Mouse (Mus musculus) CH12.LX (cell line): Measurements from ENCODE around the gene Tdrd3.

Experiments
- CHD1 ChIP-seq: IDR thresholded peaks from 2 replicates; pipeline ENCODE4 v1.6.1; 2012; ENCODE audit warnings: low read depth, low read length, improper control_type of control experiment, inconsistent platforms
- CHD2 ChIP-seq: IDR thresholded peaks from 2 replicates; pipeline ENCODE4 v1.6.1; 2011; ENCODE audit warnings: low read length, improper control_type of control experiment
- CTCF ChIP-seq, 2 experiments: IDR thresholded peaks in 1 of 2; conservative IDR thresholded peaks in 1 of 2; 2 replicates each; pipeline ENCODE4 v1.5.1; 2011 to 2012; ENCODE audit warnings: low read depth in 2 of 2, low read length in 2 of 2, improper control_type of control experiment in 1 of 2, inconsistent platforms in 1 of 2, mild to moderate bottlenecking in 1 of 2, moderate library complexity in 1 of 2
- MAFK ChIP-seq: IDR thresholded peaks from 2 replicates; pipeline ENCODE4 v1.6.1; 2011; ENCODE audit warnings: low read length, improper control_type of control experiment; ENCODE audit not compliant: insufficient replicate concordance
- MAX ChIP-seq: IDR thresholded peaks from 2 replicates; pipeline ENCODE4 v1.6.1; 2011; ENCODE audit warnings: low read length, improper control_type of control experiment
- MEF2A ChIP-seq: IDR thresholded peaks from 2 replicates; pipeline ENCODE4 v1.6.1; 2014; ENCODE audit warnings: low read depth, mild to moderate bottlenecking, inconsistent platforms, low read length, improper control_type of control experiment, borderline replicate concordance
- MYC ChIP-seq: IDR thresholded peaks from 2 replicates; pipeline ENCODE4 v1.6.1; 2011; ENCODE audit warnings: low read depth, mild to moderate bottlenecking, improper control_type of control experiment, low read length
- POLR2A ChIP-seq: IDR thresholded peaks from 2 replicates; pipeline ENCODE4 v1.6.1; 2011; ENCODE audit warnings: low read depth, mild to moderate bottlenecking, improper control_type of control experiment, low read length
- SIN3A ChIP-seq: IDR thresholded peaks from 2 replicates; pipeline ENCODE4 v1.6.1; 2012; ENCODE audit warnings: low read length, improper control_type of control experiment, inconsistent platforms
- TCF12 ChIP-seq: IDR thresholded peaks from 2 replicates; pipeline ENCODE4 v1.6.1; 2014; ENCODE audit warnings: low read depth, mild to moderate bottlenecking, inconsistent platforms, low read length, improper control_type of control experiment

- no peak for TF ChIP-seq CTCF (conservative IDR thresholded peaks at IDR 0.05 in 1 of 2, IDR thresholded peaks at IDR 0.05 in 1 of 2; ENCODE audit: low read depth in 2 of 2, low read length in 2 of 2)
- no peak for TF ChIP-seq POLR2A
- TF ChIP-seq MEF2A = no peak
- no peak for TF ChIP-seq MAFK
- TF ChIP-seq MAX = no peak
- TF ChIP-seq TCF12 = no peak
- TF ChIP-seq CHD2 = no peak
- no peak for TF ChIP-seq SIN3A
- TF ChIP-seq MYC = no peak
- no peak for TF ChIP-seq CHD1
Measured at GRCm38 (mm10) chr14:87472782-87473181, 56.3 kb downstream of the Tdrd3 start.
